Mouse (Mus musculus): Measurements from ENCODE around the gene 4931422A03Rik. TPM values are rescaled to one million over a fixed set of nuclear protein-coding genes. Genes with fewer than 3 reads are reported as not detected.
"Not testable (repeated sequence)": the region's sequence is repeated elsewhere in the genome, so short reads cannot be mapped to it uniquely, and the experiment has no call there.

The 4931422A03Rik gene
- 2.4 and 3.1 TPM in 2 replicates for polyA plus RNA-seq (2015; fragmentation: Nextera tagmentation; extraction: Ambion mirVana)

- no peaks in the 10 kb centered on the region for H3K27me3 ChIP-seq (replicated peaks)
- WGBS, result under 1% methylated on average over 32 of the region's 32 CpGs
- peak within 1 kb of the TSS; percentile 5 for H3K27ac ChIP-seq
- H3K4me1 ChIP-seq, result peaks cover 11% of the 10 kb centered on the region; the same call in 1 of the 2 replicates
- H3K36me3 ChIP-seq, result peaks cover 3% of the 10 kb centered on the region; the same call in 1 of the 2 replicates
- peak within 1 kb of the TSS; percentile 72 for H3K4me2 ChIP-seq
- H3K9me3 ChIP-seq, result no peaks in the 10 kb centered on the region
- H3K4me3 ChIP-seq (replicated peaks), result peak within 1 kb of the TSS; percentile 94
- peak within 1 kb of the TSS; percentile 92 for H3K9ac ChIP-seq
- ATAC-seq (ENCODE audit: insufficient read depth, low FRiP score, low read depth), result no peak; the same call in 1 of the 2 replicates
Observed at GRCm38 (mm10) chr2:104028139-104028723, at the start of gene 4931422A03Rik. Gene 4931422A03Rik, minus strand, starts transcription at chr2:104028361.

- Histone ChIP-seq H3K9ac (no peak within 1 kb of the TSS), H3K4me1 (no peaks in the 10 kb centered on the region), H3K27me3 (replicated peaks) (no peaks in the 10 kb centered on the region), H3K9me3 (no peaks in the 10 kb centered on the region), H3K4me3 (replicated peaks) (peak within 1 kb of the TSS; percentile 45), H3K4me2 (peak within 1 kb of the TSS; percentile 60), H3K27ac (peak within 1 kb of the TSS; percentile 51; the same call in 1 of the 2 replicates), H3K36me3 (no peaks in the 10 kb centered on the region)
- ATAC-seq (ENCODE audit: insufficient read depth, low FRiP score, low read depth), result peak; percentile 84
- 1% methylated on average over 13 of the region's 13 CpGs for WGBS
Observed at GRCm38 (mm10) chr2:104069704-104070185, 41.6 kb upstream of the 4931422A03Rik start, which contains the start of gene Cd59b. Gene Cd59b, plus strand, starts transcription at chr2:104069849.

- not testable (repeated sequence) for H3K4me2 ChIP-seq; H3K36me3 ChIP-seq; H3K9me3 ChIP-seq; H3K9ac ChIP-seq; ATAC-seq (ENCODE audit: insufficient read depth, low FRiP score, low read depth); H3K27ac ChIP-seq; H3K27me3 ChIP-seq (replicated peaks); H3K4me1 ChIP-seq; H3K4me3 ChIP-seq (replicated peaks)
- 74% methylated on average over 7 of the region's 7 CpGs for WGBS
Observed at GRCm38 (mm10) chr2:104068450-104068849, 40.3 kb upstream of the 4931422A03Rik start, which contains the start of gene Gm10799. Gene Gm10799, minus strand, starts transcription at chr2:104068550.

GRCm38 (mm10) chr2:104065526-104065925 lies 37.4 kb upstream of the 4931422A03Rik start, which contains the start of gene Gm10912:
Gene Gm10912, plus strand, starts transcription at chr2:104065826.
- H3K9ac ChIP-seq; H3K4me2 ChIP-seq; ATAC-seq (ENCODE audit: insufficient read depth, low FRiP score, low read depth); H3K27me3 ChIP-seq (replicated peaks); H3K4me1 ChIP-seq; H3K4me3 ChIP-seq (replicated peaks); H3K27ac ChIP-seq; H3K36me3 ChIP-seq; H3K9me3 ChIP-seq: not testable (repeated sequence)
- 75% methylated on average over 6 of the region's 6 CpGs for WGBS

- Histone ChIP-seq H3K4me3 (replicated peaks) (no peak overlapping the region), H3K27ac (no peak overlapping the region), H3K27me3 (replicated peaks) (no peaks in the 10 kb centered on the region), H3K9me3 (no peaks in the 10 kb centered on the region), H3K4me2 (no peak overlapping the region), H3K4me1 (no peaks in the 10 kb centered on the region), H3K9ac (no peak overlapping the region), H3K36me3 (peaks cover under 1% of the 10 kb centered on the region; the same call in 1 of the 2 replicates)
- 76% methylated on average over 2 of the region's 2 CpGs for WGBS
- no peak for ATAC-seq (ENCODE audit: insufficient read depth, low FRiP score, low read depth)
Observed at GRCm38 (mm10) chr2:104064152-104064551, 36.0 kb upstream of the 4931422A03Rik start.

- H3K4me1 ChIP-seq, result no peaks in the 10 kb centered on the region
- H3K36me3 ChIP-seq, result peaks cover 6% of the 10 kb centered on the region; the same call in 1 of the 2 replicates
- no peaks in the 10 kb centered on the region for H3K9me3 ChIP-seq
- H3K9ac ChIP-seq, result no peak overlapping the region
- ATAC-seq (ENCODE audit: insufficient read depth, low FRiP score, low read depth), result no peak
- no peak overlapping the region for H3K4me2 ChIP-seq
- no peak overlapping the region for H3K27ac ChIP-seq
- no peaks in the 10 kb centered on the region for H3K27me3 ChIP-seq (replicated peaks)
- no peak overlapping the region for H3K4me3 ChIP-seq (replicated peaks)
Observed at GRCm38 (mm10) chr2:104062665-104063064, 34.5 kb upstream of the 4931422A03Rik start.

GRCm38 (mm10) chr2:104060996-104061395 lies 32.8 kb upstream of the 4931422A03Rik start:
- Histone ChIP-seq H3K9ac (no peak overlapping the region), H3K27ac (no peak overlapping the region), H3K4me3 (replicated peaks) (no peak overlapping the region), H3K4me2 (no peak overlapping the region), H3K27me3 (replicated peaks) (no peaks in the 10 kb centered on the region), H3K4me1 (no peaks in the 10 kb centered on the region), H3K36me3 (peaks cover 6% of the 10 kb centered on the region; the same call in 1 of the 2 replicates), H3K9me3 (no peaks in the 10 kb centered on the region)
- 96% methylated on average over 6 of the region's 6 CpGs for WGBS
- ATAC-seq (ENCODE audit: insufficient read depth, low FRiP score, low read depth), result no peak

- H3K36me3 ChIP-seq, result peaks cover 12% of the 10 kb centered on the region
- no peak for ATAC-seq (ENCODE audit: insufficient read depth, low FRiP score, low read depth)
- no peaks in the 10 kb centered on the region for H3K4me1 ChIP-seq
- no peak overlapping the region for H3K27ac ChIP-seq
- no peak overlapping the region for H3K4me3 ChIP-seq (replicated peaks)
- 61% methylated on average over 10 of the region's 10 CpGs for WGBS
- H3K9ac ChIP-seq, result no peak overlapping the region
- H3K9me3 ChIP-seq, result no peaks in the 10 kb centered on the region
- no peak overlapping the region for H3K4me2 ChIP-seq
- H3K27me3 ChIP-seq (replicated peaks), result no peaks in the 10 kb centered on the region
Observed at GRCm38 (mm10) chr2:104059786-104060185, 31.6 kb upstream of the 4931422A03Rik start.

GRCm38 (mm10) chr2:104058954-104059353 lies 30.8 kb upstream of the 4931422A03Rik start:
- no peak overlapping the region for H3K4me3 ChIP-seq (replicated peaks)
- no peaks in the 10 kb centered on the region for H3K27me3 ChIP-seq (replicated peaks)
- no peaks in the 10 kb centered on the region for H3K4me1 ChIP-seq
- 88% methylated on average over 4 of the region's 4 CpGs for WGBS
- H3K36me3 ChIP-seq, result peaks cover 12% of the 10 kb centered on the region
- no peak overlapping the region for H3K4me2 ChIP-seq
- no peaks in the 10 kb centered on the region for H3K9me3 ChIP-seq
- no peak for ATAC-seq (ENCODE audit: insufficient read depth, low FRiP score, low read depth)
- H3K27ac ChIP-seq, result no peak overlapping the region
- H3K9ac ChIP-seq, result no peak overlapping the region

- WGBS, result 80% methylated on average over 1 of the region's 1 CpGs
- no peak for ATAC-seq (ENCODE audit: insufficient read depth, low FRiP score, low read depth)
- no peak overlapping the region for H3K9ac ChIP-seq
- no peak overlapping the region for H3K4me2 ChIP-seq
- no peaks in the 10 kb centered on the region for H3K9me3 ChIP-seq
- no peaks in the 10 kb centered on the region for H3K27me3 ChIP-seq (replicated peaks)
- H3K27ac ChIP-seq, result no peak overlapping the region
- no peaks in the 10 kb centered on the region for H3K4me1 ChIP-seq
- peaks cover 12% of the 10 kb centered on the region for H3K36me3 ChIP-seq
- H3K4me3 ChIP-seq (replicated peaks), result no peak overlapping the region
Observed at GRCm38 (mm10) chr2:104058381-104058780, 30.2 kb upstream of the 4931422A03Rik start.

- Histone ChIP-seq H3K4me1 (no peaks in the 10 kb centered on the region), H3K27ac (no peak overlapping the region), H3K4me3 (replicated peaks) (no peak overlapping the region), H3K4me2 (no peak overlapping the region), H3K27me3 (replicated peaks) (no peaks in the 10 kb centered on the region), H3K9ac (no peak overlapping the region), H3K36me3 (peaks cover 8% of the 10 kb centered on the region; the same call in 1 of the 2 replicates), H3K9me3 (no peaks in the 10 kb centered on the region)
- 72% methylated on average over 1 of the region's 1 CpGs for WGBS
- no peak for ATAC-seq (ENCODE audit: insufficient read depth, low FRiP score, low read depth)
Observed at GRCm38 (mm10) chr2:104044479-104045080, 16.4 kb upstream of the 4931422A03Rik start.
